Mouse (Mus musculus) neural tube, embryonic 10.5 days (tissue): Measurements from ENCODE around the gene Zfp541.
A peak's percentile ranks its signal among the peaks of the same experiment; 100 is the strongest.

Source experiments
- DNase-seq: peaks from one replicate; pipeline ENCODE4 v3.0.0-alpha.2; 2017; ENCODE audit warnings: low spot score; ENCODE audit errors: extremely low spot score

Gene Zfp541

DNA sequence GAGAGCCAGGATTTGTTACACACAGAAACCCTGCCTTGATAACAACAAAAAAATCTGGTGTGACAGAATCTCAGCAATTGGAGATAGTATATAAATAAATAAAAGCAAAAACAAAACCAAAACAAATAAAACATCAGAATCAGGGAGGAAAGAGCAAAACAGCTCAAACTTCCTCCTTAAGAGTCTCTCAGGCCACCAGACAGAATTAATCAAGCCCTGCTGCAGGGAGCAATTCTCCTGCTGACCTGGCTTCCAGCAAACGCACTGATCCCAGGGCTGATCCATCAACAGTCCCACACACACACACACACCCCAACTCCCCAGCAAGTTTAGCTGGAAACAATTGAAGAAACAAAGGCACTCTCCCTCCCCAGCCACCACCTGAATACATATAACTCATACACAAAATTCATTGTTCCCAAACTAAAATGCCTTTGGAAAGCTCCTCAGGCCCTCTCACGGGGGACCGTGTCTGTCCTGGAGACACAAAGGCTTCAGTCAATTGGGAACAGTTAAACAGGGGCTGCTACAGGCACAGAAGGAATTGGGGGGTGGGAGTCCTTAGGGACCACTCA is 17.7 kb upstream of the Zfp541 start:
- DNase-seq, result no peak

DNA sequence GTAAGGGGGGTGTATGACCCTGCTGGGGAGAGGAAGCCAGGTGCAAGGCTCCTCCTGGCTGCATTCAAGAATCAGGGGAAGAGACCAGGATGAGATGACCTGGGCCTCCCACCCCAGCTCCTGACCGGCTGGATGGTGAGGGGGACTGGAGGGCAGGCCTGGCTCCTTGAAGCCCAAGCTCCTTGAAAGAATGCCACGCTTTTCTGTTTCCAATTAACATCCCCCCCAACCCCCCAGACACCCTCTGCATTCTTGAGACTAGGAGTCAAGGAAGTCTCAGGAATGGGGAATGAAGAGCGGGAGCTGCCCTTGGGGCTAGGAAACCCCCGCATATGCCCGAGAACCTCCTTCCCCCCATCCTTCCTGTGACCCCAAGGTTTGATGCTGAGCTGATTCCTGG is 17.1 kb upstream of the Zfp541 start:
- peak; percentile 34 for DNase-seq

DNA sequence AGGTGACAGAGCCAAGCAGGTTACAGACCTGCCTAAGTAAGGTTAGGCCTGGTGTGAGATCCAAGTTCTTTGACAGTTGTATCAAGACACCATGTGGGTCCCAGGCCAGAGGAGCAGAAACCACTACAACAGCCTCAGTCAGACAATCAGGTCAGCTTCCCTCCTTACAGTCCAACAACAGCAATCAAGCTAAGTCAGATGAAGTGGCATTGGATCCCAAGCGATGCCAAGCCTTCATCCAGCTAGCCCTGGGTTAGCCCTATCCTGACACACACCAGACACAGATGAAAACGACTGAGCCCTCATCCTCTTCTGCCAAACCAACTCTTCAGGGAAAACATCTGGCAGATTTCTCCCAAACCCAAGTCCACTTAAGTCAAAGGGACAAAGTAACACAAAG is 16.1 kb upstream of the Zfp541 start:
- no peak for DNase-seq

DNA sequence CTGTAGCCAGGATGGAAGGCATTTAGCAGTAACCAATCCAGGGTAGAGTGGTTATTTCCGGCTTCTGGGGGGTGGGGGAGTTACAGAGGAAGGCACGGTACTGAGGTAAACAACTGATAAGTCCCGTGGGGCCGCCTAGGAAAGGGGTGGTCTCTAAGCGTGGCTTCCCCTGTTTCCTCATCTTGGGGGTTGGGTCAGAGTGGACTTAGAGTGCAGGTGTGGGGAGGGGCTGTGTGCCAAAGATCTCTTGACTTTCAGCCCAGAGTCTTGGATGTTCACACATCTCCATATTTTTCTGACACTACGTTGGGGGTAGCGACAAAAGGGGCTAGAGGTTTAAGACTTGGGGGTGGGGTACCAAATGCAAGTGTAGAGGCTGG is 15.5 kb upstream of the Zfp541 start:
- DNase-seq, result no peak

- peak; percentile 79 for DNase-seq
Observed at GRCm38 (mm10) chr7:16046481-16047337, 14.9 kb upstream of the Zfp541 start.

DNA sequence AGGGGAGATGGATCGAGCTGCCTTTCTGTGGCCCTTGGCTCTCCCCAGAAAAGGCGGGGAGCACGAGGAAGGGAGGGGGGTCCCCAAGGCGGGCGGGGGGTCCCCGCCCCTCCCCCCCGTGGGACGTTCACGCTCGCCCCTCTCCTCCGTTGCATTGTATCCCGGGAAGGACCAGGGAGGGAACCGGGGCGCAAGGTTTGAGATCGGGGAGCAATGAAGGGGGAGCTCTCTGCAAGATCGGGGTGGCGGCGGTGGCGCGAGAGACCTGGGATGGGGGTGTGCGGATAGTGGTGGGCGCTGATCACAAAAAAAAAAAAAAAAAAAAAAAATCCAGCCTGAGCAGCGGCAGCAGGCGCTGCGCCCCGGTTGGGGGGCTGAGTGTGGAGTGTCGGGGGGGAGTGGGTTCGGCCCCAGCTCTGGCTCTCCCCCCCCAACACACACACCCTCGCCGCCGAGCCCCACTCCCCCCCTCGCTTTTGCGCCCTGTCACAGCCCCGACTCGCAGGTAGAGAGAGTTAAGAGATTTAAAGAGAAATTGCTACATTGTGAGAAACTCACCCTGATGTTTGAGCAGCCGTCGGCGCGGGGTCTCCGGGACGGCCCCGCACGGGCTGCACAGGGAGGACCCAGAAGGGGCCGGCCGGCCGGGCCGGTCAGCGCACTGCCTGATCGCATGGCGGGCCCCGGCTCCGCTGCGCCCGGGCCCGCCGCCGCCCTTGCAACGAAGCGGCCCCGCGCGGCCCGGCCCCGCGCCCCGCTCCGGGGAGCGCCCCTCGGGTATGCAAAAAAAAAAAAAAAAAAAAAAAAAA is 14.1 kb upstream of the Zfp541 start, which contains the start of gene Bicra:
Gene Bicra, minus strand, starts transcription at position 584 of the 809 bp plus-strand sequence.
- peak; percentile 84 for DNase-seq

GRCm38 (mm10) chr7:16048164-16048564 is 13.4 kb upstream of the Zfp541 start:
- peak; percentile 97 for DNase-seq

DNA sequence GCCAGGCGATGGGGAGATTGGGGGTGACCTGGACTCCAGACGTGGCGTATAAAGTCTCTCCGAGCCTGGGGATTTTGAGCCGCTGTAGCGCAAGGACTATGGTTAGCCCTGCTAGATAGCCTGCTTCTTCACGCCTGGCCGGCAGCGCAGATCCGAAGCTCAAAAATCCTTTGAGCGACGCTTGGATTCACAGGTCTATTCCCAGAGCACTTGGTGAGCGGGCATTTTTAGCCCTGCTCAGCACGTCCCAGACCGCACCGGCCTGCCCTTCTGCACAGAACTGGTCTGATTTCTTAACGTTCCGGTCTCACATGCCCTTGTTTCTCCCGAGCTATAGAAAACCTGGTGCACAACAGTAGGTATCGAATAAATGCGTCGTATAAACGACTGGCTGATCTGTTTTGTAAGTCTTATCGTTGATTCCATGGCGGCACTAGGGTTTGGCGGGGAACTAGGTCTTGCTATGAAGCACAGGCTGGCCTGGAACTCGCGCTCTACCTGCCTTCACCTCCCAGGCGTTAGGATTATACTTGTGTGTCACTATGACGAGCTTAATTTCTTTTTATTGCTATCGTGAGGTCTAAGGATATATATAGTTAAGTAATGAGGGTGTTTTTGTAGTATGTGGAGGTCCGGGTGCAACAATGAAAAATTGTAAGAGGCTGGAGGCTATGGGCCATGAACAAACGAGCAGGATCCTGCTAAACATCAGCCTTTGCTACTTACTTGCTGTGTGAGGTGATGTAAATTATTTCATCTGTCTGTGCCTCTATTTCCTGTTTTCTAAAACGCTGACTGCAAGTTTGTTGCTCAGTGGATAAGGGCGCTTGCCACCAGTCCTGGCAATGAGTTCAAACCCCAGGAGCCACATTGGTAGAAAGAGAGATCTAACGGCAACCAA is 12.7 kb upstream of the Zfp541 start:
- no peak for DNase-seq

- DNase-seq, result no peak
Observed at GRCm38 (mm10) chr7:16049576-16049915, 12.1 kb upstream of the Zfp541 start.

GRCm38 (mm10) chr7:16050600-16050999 is 11.0 kb upstream of the Zfp541 start:
- DNase-seq, result no peak

- peak; percentile 78 for DNase-seq
Observed at GRCm38 (mm10) chr7:16051883-16052595, 9.6 kb upstream of the Zfp541 start.

DNA sequence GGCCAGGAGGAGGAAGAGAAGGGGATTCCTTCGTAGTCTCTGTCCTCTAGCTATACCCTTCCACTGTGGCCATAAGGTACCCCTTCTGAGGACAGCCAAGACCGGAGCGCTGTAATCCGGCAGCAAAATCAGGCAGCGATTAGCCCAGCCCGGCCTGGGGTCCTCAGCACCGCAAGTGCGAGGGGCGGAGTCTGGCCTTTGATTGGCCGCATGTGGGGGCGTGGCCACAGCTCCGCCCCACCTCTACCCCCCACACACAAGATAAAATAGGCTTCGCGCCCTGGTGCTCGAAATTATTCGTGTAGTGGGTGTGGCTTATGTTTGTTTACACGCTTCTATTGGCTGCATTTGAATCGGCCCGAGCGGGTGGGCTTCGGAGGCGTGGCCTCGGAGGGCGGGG is 8.9 kb upstream of the Zfp541 start:
- DNase-seq, result peak; percentile 93

DNA sequence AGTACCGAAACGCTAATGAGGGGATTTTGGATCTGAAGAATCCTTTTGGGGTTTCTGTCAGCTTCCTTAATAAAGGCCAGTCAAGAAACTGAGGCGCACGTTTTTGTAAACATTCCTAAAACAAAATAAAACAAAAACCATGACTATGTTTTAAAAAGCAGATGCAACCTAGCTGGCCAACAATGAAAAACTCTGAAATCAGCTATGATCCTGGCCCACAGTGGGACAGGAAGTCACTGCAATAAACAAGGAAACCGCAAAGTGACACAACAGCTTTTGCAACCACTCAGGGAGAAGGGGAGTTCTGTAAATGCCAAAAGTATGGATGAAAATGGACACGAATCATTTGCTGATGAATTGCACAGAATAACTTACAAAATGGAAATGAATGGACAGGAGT is 8.5 kb upstream of the Zfp541 start:
- no peak for DNase-seq

GRCm38 (mm10) chr7:16054966-16055365 is 6.6 kb upstream of the Zfp541 start:
- DNase-seq, result no peak

DNA sequence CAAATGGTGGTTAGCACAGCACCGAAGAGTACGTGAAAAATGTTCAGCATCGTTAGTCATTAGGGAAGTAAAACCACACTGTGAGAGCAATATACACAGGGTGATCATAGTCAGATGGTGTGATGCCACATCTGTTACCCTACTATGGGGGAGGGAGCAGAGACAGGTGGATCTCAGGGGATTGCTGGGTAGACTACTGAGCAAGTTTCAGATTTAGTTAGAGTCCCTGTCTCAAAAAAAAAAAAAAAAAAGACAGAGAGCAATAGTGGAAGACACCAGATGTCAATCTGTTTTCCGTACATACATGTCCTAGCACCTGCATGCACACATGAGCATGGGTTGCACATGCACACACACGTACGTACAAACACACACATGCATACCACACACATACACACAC is 5.9 kb upstream of the Zfp541 start:
- no peak for DNase-seq

DNA sequence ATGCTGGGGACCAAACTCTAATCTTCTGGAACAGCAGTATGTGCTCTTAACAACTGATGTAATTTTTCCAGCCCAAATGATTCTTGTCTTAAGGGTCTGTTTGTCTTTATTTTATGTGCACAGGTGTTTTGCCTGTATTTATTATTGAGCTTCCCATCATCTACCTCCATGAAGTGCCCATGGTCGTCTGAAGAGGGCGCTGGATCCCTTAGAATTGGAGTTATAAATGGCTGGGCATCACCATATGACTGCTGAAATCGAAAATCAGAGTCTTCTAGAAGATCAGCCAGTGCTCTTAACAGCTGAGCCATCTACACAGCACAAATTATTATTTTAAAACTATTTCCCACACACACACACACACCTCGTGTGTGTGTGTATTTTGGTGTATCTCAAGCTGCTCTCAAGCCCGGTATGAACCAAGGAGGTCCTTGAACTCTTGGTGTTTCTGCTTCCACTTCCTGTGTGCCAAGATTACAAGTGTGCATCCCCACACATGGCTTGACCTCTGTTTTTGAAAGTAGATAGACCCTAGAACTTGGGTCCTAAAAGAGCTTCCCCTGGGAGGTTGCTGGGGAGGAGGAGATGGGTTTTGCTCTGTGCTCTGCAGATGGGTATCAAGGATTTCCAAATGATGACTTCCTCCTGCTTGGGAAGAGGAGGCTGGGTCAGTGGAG is 5.0 kb upstream of the Zfp541 start:
- no peak for DNase-seq

DNA sequence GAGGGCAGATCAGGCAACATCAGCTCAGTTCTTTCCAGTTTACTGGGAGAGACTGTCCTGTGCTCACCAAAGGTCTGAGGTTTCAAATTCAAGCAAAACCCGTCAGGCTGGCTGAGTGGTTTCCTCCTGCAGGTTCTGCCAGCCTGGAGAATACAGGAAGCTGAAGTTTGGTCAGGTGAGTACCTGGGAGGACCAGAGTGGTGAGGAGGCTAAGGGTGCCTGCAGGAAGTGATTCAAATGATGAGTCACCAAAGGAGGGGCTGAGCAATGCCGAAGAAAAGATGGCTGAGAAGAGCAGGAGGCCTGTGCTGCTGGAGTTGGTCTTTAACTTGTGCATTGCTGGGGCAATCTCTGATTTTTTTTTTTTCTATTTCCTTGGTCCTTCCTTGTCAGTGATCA is 4.5 kb upstream of the Zfp541 start:
- no peak for DNase-seq

DNA sequence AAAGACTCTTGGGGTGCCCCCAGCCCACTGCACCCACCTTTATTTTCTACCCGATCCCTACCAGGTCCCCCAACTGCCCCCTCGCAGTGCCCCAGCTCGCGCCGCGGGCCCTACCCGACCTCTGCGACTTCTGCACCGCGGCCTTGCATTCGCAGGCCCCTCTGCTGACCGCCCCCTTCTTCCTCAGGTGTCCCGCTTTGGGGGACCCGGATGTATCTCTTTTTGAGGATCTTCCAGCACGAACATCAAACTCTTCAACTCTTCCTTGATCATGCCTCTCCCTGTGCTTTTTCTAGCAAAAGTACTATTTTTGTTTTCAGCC is 446 bp downstream of the Zfp541 start:
- no peak for DNase-seq

- DNase-seq, result no peak
Observed at GRCm38 (mm10) chr7:16063490-16063889, 1.9 kb downstream of the Zfp541 start.

GRCm38 (mm10) chr7:16070846-16071245 is 9.2 kb downstream of the Zfp541 start:
- DNase-seq, result no peak
